Mouse (Mus musculus) kidney, postnatal 36 days (tissue): ENCODE results near the gene Jagn1.

Source experiments
- DNase-seq, 2 experiments: peaks; one replicate each; pipeline ENCODE4 v3.0.0; 2021 to 2022; ENCODE audit warnings: mixed read lengths in 2 of 2

Gene Jagn1

GRCm38 (mm10) chr6:113435664-113436205, 6.6 kb upstream of the Jagn1 start, which contains the start of gene Cidec:
Cidec (minus strand) TSS chr6:113435760.
- no peak for DNase-seq

- DNase-seq = no peak
These were observed 5.2 kb upstream of the Jagn1 start for GRCm38 (mm10) chr6:113437135-113437534.

- DNase-seq = peak in 1 of 2 experiments; percentile 41
These were observed 3.5 kb upstream of the Jagn1 start for GRCm38 (mm10) chr6:113438721-113439430.

- DNase-seq = no peak
These were observed 1.7 kb upstream of the Jagn1 start for GRCm38 (mm10) chr6:113440686-113441085.

GRCm38 (mm10) chr6:113441147-113441680, 1.2 kb upstream of the Jagn1 start:
- peak; percentile 76 to 90 for DNase-seq

- no peak for DNase-seq
These were observed 305 bp upstream of the Jagn1 start for GRCm38 (mm10) chr6:113442087-113442441.

GRCm38 (mm10) chr6:113443091-113443490, 722 bp downstream of the Jagn1 start:
- peak in 1 of 2 experiments; percentile 26 for DNase-seq

- DNase-seq = peak in 1 of 2 experiments; percentile 57
These were observed 2.0 kb downstream of the Jagn1 start for GRCm38 (mm10) chr6:113444207-113444965.

- no peak for DNase-seq
These were observed 5.3 kb downstream of the Jagn1 start for GRCm38 (mm10) chr6:113447639-113448038.

GRCm38 (mm10) chr6:113451839-113452238, 9.5 kb downstream of the Jagn1 start:
- DNase-seq = peak in 1 of 2 experiments; percentile 49

- no peak for DNase-seq
These were observed 12.6 kb downstream of the Jagn1 start for GRCm38 (mm10) chr6:113455007-113455406.

GRCm38 (mm10) chr6:113457952-113458534, 15.7 kb downstream of the Jagn1 start, which contains the start of gene Il17re:
Il17re (plus strand) TSS chr6:113458484.
- no peak for DNase-seq

GRCm38 (mm10) chr6:113458635-113459034, 16.3 kb downstream of the Jagn1 start:
- peak; percentile 51 to 60 for DNase-seq

GRCm38 (mm10) chr6:113464040-113464439, 21.7 kb downstream of the Jagn1 start:
- DNase-seq = no peak

GRCm38 (mm10) chr6:113465602-113466001, 23.2 kb downstream of the Jagn1 start:
- DNase-seq = peak in 1 of 2 experiments; percentile 30

GRCm38 (mm10) chr6:113468512-113468911, 26.1 kb downstream of the Jagn1 start:
- DNase-seq = no peak

- peak; percentile 82 to 85 for DNase-seq
These were observed 26.7 kb downstream of the Jagn1 start for GRCm38 (mm10) chr6:113469021-113469420.

GRCm38 (mm10) chr6:113469432-113469831, 27.1 kb downstream of the Jagn1 start:
- peak; percentile 77 to 93 for DNase-seq

- peak; percentile 82 for DNase-seq
These were observed 29.0 kb downstream of the Jagn1 start, which contains the start of gene Il17rc for GRCm38 (mm10) chr6:113471297-113471936. Il17rc (plus strand) TSS chr6:113471427.

GRCm38 (mm10) chr6:113472061-113472460, 29.7 kb downstream of the Jagn1 start:
- no peak for DNase-seq

- DNase-seq = no peak
These were observed 30.9 kb downstream of the Jagn1 start for GRCm38 (mm10) chr6:113473246-113473645.

- no peak for DNase-seq
These were observed 31.3 kb downstream of the Jagn1 start for GRCm38 (mm10) chr6:113473715-113474114.
